Mouse (Mus musculus) heart, embryonic 14.5 days (tissue): ENCODE data around the gene Ssr1. TPM values are rescaled to one million over a fixed set of nuclear protein-coding genes. Genes with fewer than 3 reads are reported as not detected.

ENCODE experiments used
- ATAC-seq: fragments of 200-750 bp; cut with Nextera tagmentation; 2 replicates; pipeline ENCODE4 v1.8.0; 2017; ENCODE audit warnings: low read depth, moderate TSS enrichment; ENCODE audit not compliant: insufficient number of reproducible peaks, insufficient read depth, low FRiP score
- H3K27ac ChIP-seq, 2 experiments: fragments of 200-500 bp in 1 of 2; fragments of 300-500 bp in 1 of 2; sonication (generic) in 1 of 2; replicated peaks in 1 of 2; 2 replicates each; pipeline ENCODE4 v1.5.1; 2012 to 2014; ENCODE audit warnings: low read depth in 2 of 2, low read length in 2 of 2, control low read depth in 1 of 2, mild to moderate bottlenecking in 1 of 2, mixed read lengths in 1 of 2; ENCODE audit not compliant: control insufficient read depth in 1 of 2, insufficient read depth in 1 of 2
- H3K27me3 ChIP-seq: fragments of 300-500 bp; sonication (generic); 2 replicates; pipeline ENCODE4 v1.6.1; 2014; ENCODE audit warnings: mild to moderate bottlenecking, low read length, control low read depth; ENCODE audit not compliant: control insufficient read depth, insufficient read depth
- H3K36me3 ChIP-seq: fragments of 300-500 bp; sonication (generic); 2 replicates; pipeline ENCODE4 v1.6.1; 2014; ENCODE audit warnings: mild to moderate bottlenecking, control low read depth, low read length, mixed read lengths; ENCODE audit not compliant: control insufficient read depth, insufficient read depth
- H3K4me1 ChIP-seq, 2 experiments: fragments of 200-500 bp in 1 of 2; fragments of 300-500 bp in 1 of 2; sonication (generic) in 1 of 2; 2 replicates each; pipeline ENCODE4 v1.6.1; 2012 to 2014; ENCODE audit warnings: low read length in 2 of 2, control low read depth in 1 of 2, mixed read lengths in 1 of 2; ENCODE audit not compliant: control insufficient read depth in 2 of 2, insufficient read depth in 2 of 2
- H3K4me2 ChIP-seq: fragments of 300-500 bp; sonication (generic); 2 replicates; pipeline ENCODE4 v1.6.1; 2014; ENCODE audit warnings: mild to moderate bottlenecking, low read length
- H3K4me3 ChIP-seq, 2 experiments: fragments of 200-500 bp in 1 of 2; fragments of 300-500 bp in 1 of 2; sonication (generic) in 1 of 2; 2 replicates each; pipeline ENCODE4 v1.5.1; 2012 to 2014; ENCODE audit warnings: low read length in 2 of 2, mild to moderate bottlenecking in 2 of 2, control low read depth in 1 of 2, low read depth in 1 of 2, moderate library complexity in 1 of 2; ENCODE audit not compliant: control insufficient read depth in 1 of 2, insufficient read depth in 1 of 2
- H3K9ac ChIP-seq: fragments of 300-500 bp; sonication (generic); 2 replicates; pipeline ENCODE4 v1.6.1; 2014; ENCODE audit warnings: mild to moderate bottlenecking, low read length
- H3K9me3 ChIP-seq: fragments of 300-500 bp; sonication (generic); 2 replicates; pipeline ENCODE4 v1.6.1; 2016; ENCODE audit warnings: low read length, control low read depth; ENCODE audit not compliant: control insufficient read depth
- WGBS: fragments of 180-500 bp; shearing (Covaris S2); extraction: QIAGEN DNeasy Blood & Tissue Kit; methylation state at CpG from one replicate; pipeline ENCODE4 v1.1.7; 2014; 5-methylcytosine and 5-hydroxymethylcytosine counted together
- polyA plus RNA-seq: library from polyadenylated mRNA; unstranded; fragments of >200 nt; fragmentation: Nextera tagmentation; extraction: Ambion mirVana; gene quantifications from 2 replicates; pipeline ENCODE4 v1.2.1, GENCODE M21; 2014

Ssr1 gene
- polyA plus RNA-seq, result 82.9 and 90.1 TPM in 2 replicates

GRCm38 (mm10) chr13:37993704-37994404 is at the start of gene Ssr1:
Gene Ssr1 (minus strand): TSS chr13:37994217.
- peak; percentile 96 for ATAC-seq
- under 1% methylated on average over 84 of the region's 89 CpGs for WGBS
- Histone ChIP-seq H3K9me3 (no peaks in the 10 kb centered on the region), H3K4me1 (peaks cover 2 to 10% of the 10 kb centered on the region in 2 experiments; a peak in 3 of 4 replicates), H3K4me3 (peak within 1 kb of the TSS; percentile 96 to 98), H3K9ac (peak within 1 kb of the TSS; percentile 99), H3K27ac (peak within 1 kb of the TSS; percentile 91 to 95), H3K27me3 (no peaks in the 10 kb centered on the region), H3K36me3 (peaks cover 31% of the 10 kb centered on the region), H3K4me2 (peak within 1 kb of the TSS; percentile 91)

- Histone ChIP-seq H3K27me3 (no peaks in the 10 kb centered on the region), H3K9me3 (no peaks in the 10 kb centered on the region), H3K9ac (peak overlapping the region; percentile 89), H3K36me3 (peaks cover 34% of the 10 kb centered on the region), H3K4me1 (peaks cover 4 to 20% of the 10 kb centered on the region in 2 experiments), H3K4me2 (peak overlapping the region; percentile 75), H3K27ac (no peak overlapping the region), H3K4me3 (peak overlapping the region; percentile 75 to 81)
- ATAC-seq, result no peak
- 43% methylated on average over 12 of the region's 12 CpGs for WGBS
Observed at GRCm38 (mm10) chr13:38037811-38038210, 43.8 kb upstream of the Ssr1 start.

- H3K36me3 ChIP-seq, result peaks cover 28% of the 10 kb centered on the region
Observed at GRCm38 (mm10) chr13:38037044-38037687, 43.1 kb upstream of the Ssr1 start, which contains the start of gene Cage1. Gene Cage1 (minus strand): TSS chr13:38037069.

GRCm38 (mm10) chr13:38036343-38037043 is 42.5 kb upstream of the Ssr1 start, which contains the start of gene Riok1:
Gene Riok1 (plus strand): TSS chr13:38036995.
- H3K4me3 ChIP-seq, result peak within 1 kb of the TSS; percentile 75 to 81
- H3K4me2 ChIP-seq, result peak within 1 kb of the TSS; percentile 75
- peak within 1 kb of the TSS; percentile 89 for H3K9ac ChIP-seq
- H3K27me3 ChIP-seq, result no peaks in the 10 kb centered on the region
- H3K9me3 ChIP-seq, result no peaks in the 10 kb centered on the region
- 6% methylated on average over 37 of the region's 37 CpGs for WGBS
- peak; percentile 67 for ATAC-seq
- H3K36me3 ChIP-seq, result peaks cover 21% of the 10 kb centered on the region
- peaks cover 4 to 20% of the 10 kb centered on the region in 2 experiments for H3K4me1 ChIP-seq
- H3K27ac ChIP-seq, result peak within 1 kb of the TSS; percentile 67 to 90

More at GRCm38 (mm10) chr13:38037044-38037687, 43.1 kb upstream of the Ssr1 start, which contains the start of gene Cage1:
- Histone ChIP-seq H3K4me3 (peak within 1 kb of the TSS; percentile 75 to 81), H3K9me3 (no peaks in the 10 kb centered on the region), H3K4me1 (peaks cover 4 to 20% of the 10 kb centered on the region in 2 experiments), H3K27me3 (no peaks in the 10 kb centered on the region), H3K9ac (peak within 1 kb of the TSS; percentile 89), H3K4me2 (peak within 1 kb of the TSS; percentile 75), H3K27ac (peak within 1 kb of the TSS; percentile 67 to 90)
- WGBS, result under 1% methylated on average over 43 of the region's 47 CpGs
- ATAC-seq, result peak; percentile 92

- 52% methylated on average over 4 of the region's 4 CpGs for WGBS
- Histone ChIP-seq H3K4me1 (no peaks in the 10 kb centered on the region; a peak in 1 of 4 replicates), H3K9me3 (no peaks in the 10 kb centered on the region), H3K9ac (no peak overlapping the region), H3K4me3 (no peak overlapping the region), H3K36me3 (no peaks in the 10 kb centered on the region), H3K27me3 (no peaks in the 10 kb centered on the region), H3K27ac (no peak overlapping the region), H3K4me2 (no peak overlapping the region)
- ATAC-seq, result no peak
Observed at GRCm38 (mm10) chr13:38028407-38028806, 34.4 kb upstream of the Ssr1 start.

GRCm38 (mm10) chr13:38027618-38028248 is 33.7 kb upstream of the Ssr1 start:
- Histone ChIP-seq H3K9ac (no peak overlapping the region), H3K27me3 (no peaks in the 10 kb centered on the region), H3K27ac (no peak overlapping the region), H3K4me1 (no peaks in the 10 kb centered on the region; a peak in 1 of 4 replicates), H3K9me3 (no peaks in the 10 kb centered on the region), H3K4me3 (no peak overlapping the region), H3K36me3 (no peaks in the 10 kb centered on the region), H3K4me2 (no peak overlapping the region)
- 57% methylated on average over 6 of the region's 6 CpGs for WGBS
- ATAC-seq, result no peak

GRCm38 (mm10) chr13:38025874-38026273 is 31.9 kb upstream of the Ssr1 start:
- ATAC-seq, result no peak
- H3K4me1 ChIP-seq, result no peaks in the 10 kb centered on the region; a peak in 1 of 4 replicates
- 48% methylated on average over 4 of the region's 4 CpGs for WGBS

More at GRCm38 (mm10) chr13:38025874-38026273, 31.9 kb upstream of the Ssr1 start:
- no peaks in the 10 kb centered on the region for H3K27me3 ChIP-seq
- H3K36me3 ChIP-seq, result no peaks in the 10 kb centered on the region
- H3K9ac ChIP-seq, result no peak overlapping the region
- H3K9me3 ChIP-seq, result no peaks in the 10 kb centered on the region
- H3K4me3 ChIP-seq, result no peak overlapping the region
- H3K27ac ChIP-seq, result no peak overlapping the region
- no peak overlapping the region for H3K4me2 ChIP-seq
